Mouse (Mus musculus): ENCODE data around the gene Ormdl2.

- no peak for TF ChIP-seq CTCF (IDR thresholded peaks at IDR 0.05; ENCODE audit: low read depth, low read length)
- no peak for TF ChIP-seq POLR2A (IDR thresholded peaks at IDR 0.05; ENCODE audit: extremely low read depth, insufficient read depth, low read length)
These were observed 18.0 kb upstream of the Ormdl2 start for GRCm38 (mm10) chr10:128839434-128839833.
